Mouse (Mus musculus) brain, embryonic 18.5 days (tissue): Measurements from ENCODE around the gene Rnase1.
"Not testable (repeated sequence)": the region's sequence is repeated elsewhere in the genome, so short reads cannot be mapped to it uniquely, and the experiment has no call there.

ENCODE experiments used
- DNase-seq: peaks from one replicate; pipeline ENCODE4 v3.0.0-alpha.2; 2012; ENCODE audit warnings: low read depth, low spot score

Rnase1 gene

DNA sequence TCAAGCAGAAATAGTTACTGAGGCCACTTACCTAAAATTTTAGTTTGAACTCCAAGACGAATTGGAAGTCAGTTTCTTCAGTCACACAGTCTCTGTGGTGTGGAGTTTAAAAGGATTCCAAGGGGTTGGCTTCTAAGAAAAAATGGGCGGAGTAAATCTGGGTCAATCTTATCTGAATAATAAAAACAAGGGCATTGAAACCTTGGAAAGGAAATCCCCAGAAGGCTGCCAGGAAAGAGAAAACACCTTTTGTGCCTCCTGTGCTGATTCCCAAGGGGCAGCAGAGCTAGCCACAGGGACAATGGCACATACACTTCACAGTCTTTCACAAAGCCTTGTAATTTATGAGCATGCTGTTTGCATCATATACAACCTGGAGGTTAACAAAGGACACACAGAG lies at the start of gene Rnase1:
Gene Rnase1, minus strand, starts transcription at position 101 of the 400 bp plus-strand sequence.
- no peak for DNase-seq

GRCm38 (mm10) chr14:51195681-51196080 lies 49.1 kb upstream of the Rnase1 start:
- no peak for DNase-seq

GRCm38 (mm10) chr14:51181051-51181450 lies 34.5 kb upstream of the Rnase1 start:
- not testable (repeated sequence) for DNase-seq

GRCm38 (mm10) chr14:51173843-51174242 lies 27.3 kb upstream of the Rnase1 start:
- DNase-seq = no peak

GRCm38 (mm10) chr14:51172947-51173346 lies 26.4 kb upstream of the Rnase1 start:
- DNase-seq = not testable (repeated sequence)

DNA sequence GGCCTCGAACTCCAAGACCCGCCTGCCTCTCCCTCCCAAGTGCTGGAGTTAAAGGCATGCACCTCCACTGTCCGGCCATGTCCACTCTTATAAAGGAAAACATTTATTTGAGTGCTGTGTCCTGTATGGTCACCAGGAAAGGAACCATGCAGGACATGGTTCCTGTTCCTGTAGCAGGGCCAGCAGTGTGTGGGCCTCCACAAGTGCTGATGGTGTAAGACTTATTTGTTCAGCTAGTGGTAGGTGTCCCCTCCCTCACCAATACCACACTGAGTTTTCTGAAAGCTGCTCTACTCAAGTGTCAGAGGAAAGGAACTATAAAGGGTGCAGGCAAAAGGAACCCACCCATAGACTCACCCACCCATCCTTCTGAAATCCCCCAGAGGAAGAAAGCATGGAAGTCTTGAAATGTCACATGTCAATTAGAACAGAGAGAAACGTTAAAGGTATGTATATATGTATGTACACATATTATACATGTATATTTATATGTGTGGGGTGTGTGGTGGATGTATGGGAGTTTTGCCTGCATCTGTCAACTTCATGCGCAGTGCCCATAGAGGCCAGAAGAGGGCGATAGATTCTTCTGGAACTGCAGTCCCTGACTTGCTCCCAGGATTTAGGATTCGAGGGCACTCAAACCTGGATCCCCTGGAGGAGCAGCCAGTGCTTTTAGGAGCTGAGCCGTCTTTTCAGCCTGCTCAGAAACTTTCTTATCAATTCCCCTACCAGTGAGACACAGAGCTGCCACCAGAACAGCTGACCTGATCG lies 25.7 kb upstream of the Rnase1 start:
- DNase-seq = not testable (repeated sequence)

- DNase-seq = no peak
Observed at GRCm38 (mm10) chr14:51166068-51166467, 19.5 kb upstream of the Rnase1 start.

- DNase-seq = no peak
Observed at GRCm38 (mm10) chr14:51165435-51165834, 18.9 kb upstream of the Rnase1 start.

DNA sequence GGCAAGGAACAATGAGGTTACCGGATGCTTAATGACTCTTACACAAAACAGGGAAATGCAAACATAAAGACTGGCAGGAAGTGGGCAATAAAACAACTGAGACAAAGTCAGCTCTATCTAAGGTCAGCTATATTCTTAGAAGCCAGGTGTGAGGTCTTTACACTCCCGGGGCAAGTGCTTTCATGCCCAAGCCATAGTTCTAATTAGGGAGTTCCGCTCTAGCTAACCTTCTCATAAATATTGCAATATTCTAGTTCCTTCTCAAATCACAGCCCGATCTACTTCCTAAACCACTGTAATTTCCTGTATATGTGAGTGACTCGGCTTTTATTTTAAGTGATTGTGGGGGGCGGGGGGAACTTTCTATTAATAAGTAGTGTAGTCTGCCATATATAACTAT lies 16.7 kb upstream of the Rnase1 start:
- DNase-seq = not testable (repeated sequence)

GRCm38 (mm10) chr14:51161976-51162375 lies 15.4 kb upstream of the Rnase1 start, which contains the start of gene Rnase2b:
Gene Rnase2b, plus strand, starts transcription at chr14:51162260.
- DNase-seq = not testable (repeated sequence)

- DNase-seq = no peak
Observed at GRCm38 (mm10) chr14:51157072-51157471, 10.5 kb upstream of the Rnase1 start.

DNA sequence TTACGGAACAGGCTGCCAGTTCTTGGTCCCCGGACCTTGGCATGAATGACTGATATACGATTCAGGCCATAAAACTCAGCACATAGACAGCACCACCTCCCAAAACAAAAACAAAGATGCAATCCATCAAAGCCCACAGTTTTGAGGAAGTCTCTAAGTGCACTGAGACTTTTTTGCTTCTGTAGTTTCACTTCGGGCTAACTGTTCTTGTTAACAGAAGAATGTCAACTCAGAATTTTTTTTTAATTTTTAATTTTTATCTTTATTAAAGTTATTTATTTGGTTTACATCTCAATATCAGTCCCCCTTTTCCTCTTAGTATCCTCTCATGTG lies 10.1 kb upstream of the Rnase1 start:
- DNase-seq = no peak

GRCm38 (mm10) chr14:51156056-51156735 lies 9.6 kb upstream of the Rnase1 start:
- no peak for DNase-seq

DNA sequence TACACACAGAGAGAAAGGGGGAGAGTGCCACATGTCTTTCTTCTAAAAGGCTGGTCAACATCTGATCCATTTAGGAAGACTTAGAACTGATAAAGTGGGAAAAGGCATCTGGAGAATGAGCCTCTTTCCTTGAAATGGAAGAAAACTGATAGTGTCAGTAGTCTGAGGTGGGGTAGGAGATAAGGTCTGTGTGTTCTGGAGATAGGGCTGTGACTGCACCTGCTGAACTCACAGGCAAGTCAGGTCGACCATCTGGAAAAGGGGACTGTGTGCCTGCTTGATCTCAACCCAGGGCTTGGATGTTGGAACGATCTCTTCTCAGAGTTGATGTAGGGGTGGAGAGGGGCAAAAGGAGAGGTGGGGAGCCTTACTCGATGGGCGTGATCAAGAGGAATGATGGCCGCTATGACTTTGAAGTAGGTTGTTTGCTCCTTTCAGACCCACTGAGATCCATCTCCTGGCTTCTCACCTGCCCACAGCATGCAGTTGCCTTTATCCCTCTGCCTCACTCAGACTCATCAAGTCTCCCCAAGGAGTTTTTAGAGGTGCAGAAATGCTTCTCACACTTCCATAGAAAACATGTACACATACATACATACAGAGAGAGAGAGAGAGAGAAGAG lies 5.8 kb upstream of the Rnase1 start:
- DNase-seq = no peak

GRCm38 (mm10) chr14:51150206-51150831 lies 3.7 kb upstream of the Rnase1 start:
- DNase-seq = no peak

DNA sequence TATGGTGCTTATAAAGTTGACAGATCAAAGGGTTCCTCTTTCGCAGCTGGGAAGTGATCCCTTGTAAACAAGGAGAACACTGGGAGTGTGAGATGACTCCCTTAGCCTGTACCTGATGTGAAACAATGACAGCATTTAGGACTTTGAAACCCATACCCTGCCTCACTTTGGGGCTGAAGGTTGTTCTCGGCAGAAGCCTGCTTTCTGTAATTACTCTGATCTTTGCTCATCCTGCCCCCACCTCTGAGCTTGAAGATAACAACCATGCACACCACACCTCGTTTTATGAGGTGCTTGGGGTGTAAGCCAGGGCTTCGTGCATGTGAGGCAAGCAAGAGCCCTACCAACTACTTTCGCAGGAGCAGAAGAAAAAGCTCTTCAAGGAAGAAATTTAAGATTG lies 2.6 kb upstream of the Rnase1 start:
- no peak for DNase-seq

- DNase-seq = no peak
Observed at GRCm38 (mm10) chr14:51148006-51148405, 1.4 kb upstream of the Rnase1 start.

DNA sequence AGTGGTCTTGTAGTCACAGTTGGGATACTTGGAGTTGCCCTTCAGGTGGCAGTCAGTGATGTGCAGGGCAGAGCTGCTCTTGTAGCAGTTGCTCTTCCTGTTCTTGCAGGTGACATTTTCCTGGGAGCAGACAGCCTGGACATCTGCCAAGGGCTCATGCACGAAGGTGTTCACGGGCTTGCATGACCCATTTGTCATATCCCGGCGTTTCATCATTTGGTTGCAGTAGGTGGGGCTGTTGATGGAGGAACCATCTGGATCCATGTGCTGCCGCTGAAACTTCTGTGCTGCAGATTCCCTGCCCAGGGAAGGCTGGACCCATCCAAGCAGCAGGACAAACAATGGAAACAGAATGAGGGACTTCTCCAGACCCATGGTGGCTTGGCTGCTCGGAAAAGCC lies 1.1 kb downstream of the Rnase1 start:
- no peak for DNase-seq

DNA sequence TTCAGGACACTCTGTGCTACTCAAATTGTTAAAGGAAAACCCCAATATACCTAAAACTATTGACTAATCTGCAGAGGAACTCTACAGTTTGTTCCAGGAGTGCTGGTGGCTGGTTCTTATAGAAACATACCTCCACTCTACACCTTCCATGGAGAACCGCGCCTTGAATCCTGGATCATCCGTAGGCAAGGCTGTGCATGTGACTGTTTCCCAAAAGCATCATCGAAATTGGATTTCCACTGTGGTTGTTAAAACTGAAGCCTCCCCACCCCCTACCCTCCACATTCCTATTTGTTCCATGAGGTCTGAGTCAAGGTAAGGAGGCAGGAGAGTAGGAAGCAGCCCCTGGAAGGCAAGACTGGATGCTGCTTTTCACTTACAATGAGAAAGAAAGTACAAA lies 2.1 kb downstream of the Rnase1 start:
- no peak for DNase-seq

GRCm38 (mm10) chr14:51143937-51144336 lies 2.6 kb downstream of the Rnase1 start:
- DNase-seq = no peak

- DNase-seq = no peak
Observed at GRCm38 (mm10) chr14:51143287-51143686, 3.3 kb downstream of the Rnase1 start.

DNA sequence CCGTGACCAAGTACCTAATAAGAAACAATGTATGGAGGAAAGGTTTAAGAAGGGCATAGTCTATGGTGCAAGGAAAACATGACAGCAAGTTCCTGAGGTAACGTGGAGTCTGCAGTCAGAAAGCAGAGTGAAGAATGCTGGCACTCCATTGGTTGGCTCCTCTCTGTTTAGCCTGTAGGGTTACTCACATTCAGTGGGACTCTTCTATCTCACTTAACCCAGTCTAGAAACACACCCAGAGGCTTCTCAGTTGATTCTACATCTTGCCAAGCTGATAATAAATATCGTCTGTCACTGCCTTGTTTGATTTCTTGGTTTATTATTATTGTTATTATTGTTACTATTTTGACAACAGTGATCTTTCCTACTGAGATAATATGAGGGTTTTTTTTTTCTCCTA lies 4.0 kb downstream of the Rnase1 start:
- no peak for DNase-seq
